Comparison of ENCODE assay signal across 14 mouse cellular contexts in genomic region chr9:64766136-64766535, GRCm38 (mm10).
"Had no signal": no experiment of that assay in that cellular context is flagged by ENCODE, and none has a peak within 500 bp of the region (broad histone marks: within the 10 kb centered on the region; RNA-seq: fewer than 3 reads in every experiment).

No protein-coding gene starts in this region.

- H3K27ac ChIP-seq: kidney, embryonic 15.5 days; limb, embryonic 10.5 days; liver, embryonic 12.5 days; lung, embryonic 15.5 days; macrophage; midbrain, embryonic 13.5 days; neural tube, embryonic 12.5 days; stomach, postnatal 0 days had no signal

- H3K27me3 ChIP-seq: kidney, embryonic 15.5 days; lung, embryonic 15.5 days; midbrain, embryonic 13.5 days; neural tube, embryonic 12.5 days had no signal

- ATAC-seq: liver, embryonic 12.5 days; liver, postnatal 0 days; midbrain, embryonic 13.5 days had no signal

- H3K9me3 ChIP-seq: kidney, embryonic 15.5 days; limb, embryonic 10.5 days; liver, embryonic 12.5 days; lung, embryonic 15.5 days; megakaryocyte, embryonic 14.5 days; midbrain, embryonic 13.5 days; neural tube, embryonic 12.5 days had no signal

- H3K4me3 ChIP-seq: kidney, embryonic 15.5 days; limb, embryonic 10.5 days; liver, embryonic 12.5 days; lung, embryonic 15.5 days; megakaryocyte, embryonic 14.5 days; midbrain, embryonic 13.5 days; neural tube, embryonic 12.5 days had no signal

- H3K4me1 ChIP-seq: kidney, embryonic 15.5 days; lung, embryonic 15.5 days had no signal

- H3K4me2 ChIP-seq: kidney, embryonic 15.5 days; liver, embryonic 12.5 days; lung, embryonic 15.5 days; midbrain, embryonic 13.5 days; neural tube, embryonic 12.5 days had no signal

- H3K9ac ChIP-seq: kidney, embryonic 15.5 days; liver, embryonic 12.5 days; liver, postnatal 0 days; lung, embryonic 15.5 days; midbrain, embryonic 13.5 days; neural tube, embryonic 12.5 days had no signal

- H3K36me3 ChIP-seq: kidney, embryonic 15.5 days; limb, embryonic 10.5 days; liver, embryonic 12.5 days; lung, embryonic 15.5 days; midbrain, embryonic 13.5 days; neural tube, embryonic 12.5 days had no signal

- DNase-seq: kidney, adult 2 months; kidney, postnatal 25 days; liver, postnatal 0 days; lung, postnatal 14 days; thymus, postnatal 4 days had no signal
